Mouse (Mus musculus) embryonic facial prominence, embryonic 14.5 days (tissue): ENCODE measurements around the gene Rpl36a. TPM values are rescaled to one million over a fixed set of nuclear protein-coding genes. Genes with fewer than 3 reads are reported as not detected.

Experiments used
- ATAC-seq: fragments of 200-750 bp; cut with Nextera tagmentation; 2 replicates; pipeline ENCODE4 v1.8.0; 2017; ENCODE audit warnings: low read depth, moderate number of reproducible peaks, moderate TSS enrichment
- DNase-seq: peaks from one replicate; pipeline ENCODE4 v3.0.0-alpha.2; 2015; ENCODE audit warnings: low spot score
- H3K27ac ChIP-seq: fragments of 300-500 bp; sonication (generic); replicated peaks from 2 replicates; pipeline ENCODE4 v1.5.1; 2014; ENCODE audit warnings: low read depth, mild to moderate bottlenecking, low read length, moderate library complexity
- H3K27me3 ChIP-seq: fragments of 300-500 bp; sonication (generic); replicated peaks from 2 replicates; pipeline ENCODE4 v1.6.1; 2014; ENCODE audit warnings: low read length; ENCODE audit not compliant: control insufficient read depth, insufficient read depth
- H3K36me3 ChIP-seq: fragments of 300-500 bp; sonication (generic); 2 replicates; pipeline ENCODE4 v1.6.1; 2014; ENCODE audit warnings: low read length, mixed read lengths; ENCODE audit not compliant: control insufficient read depth, insufficient read depth
- H3K4me1 ChIP-seq: fragments of 300-500 bp; sonication (generic); 2 replicates; pipeline ENCODE4 v1.6.1; 2014; ENCODE audit warnings: antibody characterized with exemption, low read length; ENCODE audit not compliant: control insufficient read depth, insufficient read depth
- H3K4me2 ChIP-seq: fragments of 300-500 bp; sonication (generic); 2 replicates; pipeline ENCODE4 v1.6.1; 2014; ENCODE audit warnings: low read depth, mild to moderate bottlenecking, low read length, moderate library complexity, mixed read lengths
- H3K4me3 ChIP-seq: fragments of 300-500 bp; sonication (generic); 2 replicates; pipeline ENCODE4 v1.5.1; 2014; ENCODE audit warnings: low read depth, mild to moderate bottlenecking, low read length
- H3K9ac ChIP-seq: fragments of 300-500 bp; sonication (generic); 2 replicates; pipeline ENCODE4 v1.6.1; 2014; ENCODE audit warnings: low read depth, mild to moderate bottlenecking, low read length, moderate library complexity, mixed read lengths
- H3K9me3 ChIP-seq: fragments of 300-500 bp; sonication (generic); 2 replicates; pipeline ENCODE4 v1.6.1; 2016; ENCODE audit warnings: low read length; ENCODE audit not compliant: control insufficient read depth
- WGBS: fragments of 180-500 bp; shearing (Covaris S2); extraction: QIAGEN DNeasy Blood & Tissue Kit; methylation state at CpG from one replicate; pipeline ENCODE4 v1.1.7; 2014; 5-methylcytosine and 5-hydroxymethylcytosine counted together
- polyA plus RNA-seq: library from polyadenylated mRNA; unstranded; fragments of >200 nt; fragmentation: Nextera tagmentation; extraction: Ambion mirVana; gene quantifications from 2 replicates; pipeline ENCODE4 v1.2.1, GENCODE M21; 2014

The Rpl36a gene
- polyA plus RNA-seq, 1 experiment from 2014 or later, result 585 TPM

- 54% methylated on average over 3 of the region's 3 CpGs for WGBS
- H3K9ac ChIP-seq, result no peak overlapping the region
- no peak for ATAC-seq
Observed at GRCm38 (mm10) chrX:134635860-134636259, 50.4 kb downstream of the Rpl36a start.

More at GRCm38 (mm10) chrX:134635860-134636259, 50.4 kb downstream of the Rpl36a start:
- Histone ChIP-seq H3K9me3 (no peaks in the 10 kb centered on the region), H3K36me3 (no peaks in the 10 kb centered on the region), H3K4me2 (no peak overlapping the region), H3K27me3 (no peaks in the 10 kb centered on the region), H3K4me1 (no peaks in the 10 kb centered on the region), H3K27ac (no peak overlapping the region), H3K4me3 (no peak overlapping the region)
- DNase-seq, result peak; percentile 11

Other genes with a start within 250 kb of the Rpl36a start
- 4.1 and 4.3 TPM in 2 replicates for gene Drp2, start 181.1 kb upstream of the Rpl36a start, polyA plus RNA-seq
- 0.35 TPM in 1 of 2 replicates, not detected in the other for gene Taf7l, start 109.2 kb upstream of the Rpl36a start, polyA plus RNA-seq
- gene Timm8a1, start 43.8 kb upstream of the Rpl36a start, polyA plus RNA-seq, result 69.9 and 70.3 TPM in 2 replicates
- 1.4 and 2.1 TPM in 2 replicates for gene Btk, start 2.1 kb upstream of the Rpl36a start, polyA plus RNA-seq
- gene Gla, start 15.5 kb downstream of the Rpl36a start, polyA plus RNA-seq, result 3.9 and 4.9 TPM in 2 replicates
- gene Hnrnph2, start 15.5 kb downstream of the Rpl36a start, polyA plus RNA-seq, result 93.9 and 97.4 TPM in 2 replicates
- 5.9 and 6.6 TPM in 2 replicates for gene Armcx4, start 100.9 kb downstream of the Rpl36a start, polyA plus RNA-seq
- gene Armcx1, start 132.3 kb downstream of the Rpl36a start, polyA plus RNA-seq, result 47.7 and 59.2 TPM in 2 replicates
- gene Armcx6, start 165.8 kb downstream of the Rpl36a start, polyA plus RNA-seq, result 24.8 and 29.5 TPM in 2 replicates
- gene Armcx3, start 170.9 kb downstream of the Rpl36a start, polyA plus RNA-seq, result 119 and 120 TPM in 2 replicates
- 74.1 and 82.6 TPM in 2 replicates for gene Armcx2, start 223.6 kb downstream of the Rpl36a start, polyA plus RNA-seq